Mouse (Mus musculus): ENCODE data around the gene Cxcl5.

DNA sequence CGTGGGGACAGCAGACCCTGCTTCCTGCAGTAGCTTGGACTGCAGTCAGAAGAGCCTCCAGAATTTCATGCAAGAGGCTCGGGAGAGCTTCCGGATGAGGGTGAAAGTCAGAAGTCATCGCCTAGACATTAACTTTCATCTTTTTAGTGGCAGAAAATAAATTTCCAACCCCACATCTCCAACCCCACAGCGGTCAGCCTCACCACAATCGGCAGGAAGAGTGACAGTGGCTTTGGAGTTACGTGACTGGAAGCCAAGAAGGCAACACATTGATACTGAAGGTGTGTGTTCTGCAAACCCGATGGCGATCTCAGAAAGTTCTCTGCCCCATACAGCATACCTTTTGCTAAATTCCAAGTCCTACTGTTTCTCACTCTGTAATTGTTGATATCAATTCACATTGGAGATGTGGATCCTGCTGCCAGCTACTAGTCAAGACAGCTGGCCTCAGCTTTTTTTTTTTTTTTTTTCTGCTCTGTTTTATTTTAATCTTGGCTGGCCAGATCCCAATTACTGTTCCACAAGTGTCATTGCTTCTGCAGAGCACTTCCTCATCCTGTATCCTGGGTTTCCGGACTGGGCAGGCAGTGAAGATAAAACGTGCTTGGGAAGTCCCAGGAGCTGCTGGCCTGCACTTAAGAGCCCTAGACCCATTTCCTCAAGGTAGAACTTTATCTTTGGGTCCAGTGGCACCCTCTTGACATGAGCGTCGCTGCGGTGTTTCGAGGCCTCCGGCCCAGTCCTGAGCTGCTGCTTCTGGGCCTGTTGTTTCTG is 12.9 kb downstream of the Cxcl5 start, which contains the start of gene Pf4:
- TF ChIP-seq POLR2A (IDR thresholded peaks at IDR 0.05; ENCODE audit: insufficient read length, low read depth) (no peak), E2F4 (IDR thresholded peaks at IDR 0.05; ENCODE audit: insufficient read depth) (no peak), MAX (IDR thresholded peaks at IDR 0.05; ENCODE audit: low read depth) (no peak), MYOG (IDR thresholded peaks at IDR 0.05; ENCODE audit: control insufficient read depth in 1 of 3, insufficient read depth in 1 of 3, insufficient read length in 2 of 3, low read depth in 2 of 3) (no peak), POLR2AphosphoS2 (IDR thresholded peaks at IDR 0.05; ENCODE audit: insufficient read length, low read depth) (no peak)
